Mouse (Mus musculus) retina, embryonic 14.5 days (tissue): ENCODE data around the gene Sox6.

Source experiments
- DNase-seq: peaks from one replicate; pipeline ENCODE4 v3.0.0-alpha.2; 2015; ENCODE audit warnings: low spot score

The Sox6 gene

GRCm38 (mm10) chr7:115985716-115986115 is 52.9 kb downstream of the Sox6 start:
- DNase-seq = no peak

DNA sequence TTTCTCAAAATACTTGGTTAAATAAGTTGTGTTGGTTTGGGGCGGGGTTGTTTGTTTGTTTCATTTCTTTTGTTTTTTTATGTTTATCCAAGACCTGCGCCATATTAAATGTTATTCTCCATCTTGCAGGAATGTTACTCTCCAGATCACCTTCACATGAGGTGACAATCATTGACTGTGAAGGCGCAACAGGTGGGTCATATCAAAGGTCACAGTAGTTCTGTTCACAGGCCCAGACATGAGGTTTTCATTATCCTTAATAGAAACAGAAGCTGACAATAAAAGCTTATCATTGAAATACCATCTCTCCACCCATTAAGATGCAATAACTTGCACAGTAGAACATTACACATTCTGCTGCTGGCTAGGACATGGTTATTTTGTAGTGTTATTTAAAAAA is 54.5 kb downstream of the Sox6 start:
- DNase-seq = no peak

DNA sequence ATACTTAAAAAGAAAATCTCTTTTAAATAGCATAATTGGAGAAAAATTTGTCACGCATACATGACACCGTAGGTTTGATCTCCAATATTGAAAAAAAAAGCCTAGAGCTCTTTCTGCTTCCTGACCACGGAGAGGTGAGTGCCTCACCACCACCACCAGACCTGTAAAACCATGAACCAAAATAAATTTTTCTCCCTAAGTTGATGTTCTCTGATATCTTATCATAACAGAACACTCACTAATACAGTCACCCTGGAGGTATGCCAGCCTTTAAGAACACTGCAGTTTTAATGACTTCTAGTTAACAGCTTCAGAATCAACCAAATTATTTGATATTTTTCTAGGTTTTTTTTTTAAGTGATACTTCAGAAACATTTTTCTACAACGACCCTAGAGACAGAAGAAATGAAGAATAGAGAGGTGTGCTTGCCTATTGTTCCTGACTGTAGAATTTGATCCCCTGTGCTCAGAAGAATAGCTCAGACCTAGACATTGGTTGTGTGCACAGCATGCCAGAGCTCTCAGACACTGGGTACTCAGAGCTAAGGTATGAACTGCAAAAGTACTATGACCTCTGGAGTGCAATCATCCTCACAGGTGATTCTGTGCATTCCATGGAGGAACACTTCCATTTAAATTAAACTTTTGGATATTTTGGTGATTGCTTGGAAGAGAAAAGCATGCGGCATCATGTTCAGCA is 58.6 kb downstream of the Sox6 start:
- DNase-seq = no peak

- no peak for DNase-seq
Measured at GRCm38 (mm10) chr7:115974518-115974917, 64.1 kb downstream of the Sox6 start.

DNA sequence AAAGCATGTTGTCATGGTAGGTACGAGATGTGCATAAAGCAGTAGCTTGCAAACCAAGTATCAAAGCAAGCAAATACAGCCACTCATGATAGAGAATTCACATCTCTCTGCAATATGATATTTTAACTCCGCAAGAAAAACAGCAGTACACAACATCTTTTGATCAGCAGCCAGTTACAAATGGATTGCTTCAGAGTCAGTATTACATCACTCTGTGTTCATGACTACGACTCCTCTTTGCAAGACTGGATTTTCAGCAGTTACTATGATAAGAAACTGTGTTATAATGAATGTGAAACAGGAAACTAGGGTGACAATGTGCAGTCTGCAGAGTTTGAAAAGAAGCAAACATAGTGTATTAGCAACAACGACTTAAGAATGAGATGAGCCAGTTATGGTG is 71.4 kb downstream of the Sox6 start:
- no peak for DNase-seq

- peak; percentile 6 for DNase-seq
Measured at GRCm38 (mm10) chr7:115966181-115966580, 72.4 kb downstream of the Sox6 start.

DNA sequence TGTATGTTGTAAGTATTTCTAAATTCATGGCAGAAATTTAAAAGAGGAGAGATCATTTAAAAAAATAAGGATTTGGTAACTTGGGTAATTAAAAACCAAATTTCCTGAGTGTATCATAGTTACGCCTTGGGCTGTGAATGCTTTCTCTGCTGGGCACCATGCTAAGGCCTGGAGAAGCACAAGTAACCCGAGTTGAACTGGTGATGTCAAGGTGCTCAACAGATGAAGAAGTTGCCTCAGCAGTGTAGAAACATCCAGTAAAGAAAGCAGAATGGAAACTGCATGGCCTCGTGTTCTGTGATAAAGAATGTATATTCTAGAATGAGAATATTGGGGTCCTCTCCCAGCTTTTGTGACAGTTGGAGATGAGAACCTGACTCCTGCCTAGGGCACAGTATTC is 85.5 kb downstream of the Sox6 start:
- no peak for DNase-seq

GRCm38 (mm10) chr7:115952235-115952634 is 86.4 kb downstream of the Sox6 start:
- DNase-seq = no peak

- no peak for DNase-seq
Measured at GRCm38 (mm10) chr7:115951689-115952088, 86.9 kb downstream of the Sox6 start.

GRCm38 (mm10) chr7:115947916-115948315 is 90.7 kb downstream of the Sox6 start:
- no peak for DNase-seq

- DNase-seq = no peak
Measured at GRCm38 (mm10) chr7:115946559-115946958, 92.0 kb downstream of the Sox6 start.

- no peak for DNase-seq
Measured at GRCm38 (mm10) chr7:115945516-115945915, 93.1 kb downstream of the Sox6 start.

DNA sequence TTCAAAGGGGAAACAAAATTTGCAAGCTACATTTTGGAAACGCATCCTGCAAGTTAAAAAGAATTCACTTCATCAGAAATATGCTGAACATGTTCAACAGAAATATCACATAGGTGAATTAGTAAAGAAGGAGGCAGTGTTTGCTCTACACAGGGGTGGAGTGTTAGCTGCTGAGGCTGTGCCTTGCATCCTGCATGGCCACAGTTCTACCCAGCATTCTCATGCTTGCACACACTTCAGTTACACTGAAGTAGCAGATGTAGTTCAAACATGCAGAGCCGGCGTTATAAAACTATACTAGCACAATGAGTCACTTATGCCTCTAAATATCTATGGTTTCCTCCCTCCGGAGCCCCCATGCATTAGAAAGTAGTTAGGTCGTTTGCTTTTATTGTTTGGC is 94.3 kb downstream of the Sox6 start:
- no peak for DNase-seq

GRCm38 (mm10) chr7:115941766-115942165 is 96.8 kb downstream of the Sox6 start:
- DNase-seq = peak; percentile 24

DNA sequence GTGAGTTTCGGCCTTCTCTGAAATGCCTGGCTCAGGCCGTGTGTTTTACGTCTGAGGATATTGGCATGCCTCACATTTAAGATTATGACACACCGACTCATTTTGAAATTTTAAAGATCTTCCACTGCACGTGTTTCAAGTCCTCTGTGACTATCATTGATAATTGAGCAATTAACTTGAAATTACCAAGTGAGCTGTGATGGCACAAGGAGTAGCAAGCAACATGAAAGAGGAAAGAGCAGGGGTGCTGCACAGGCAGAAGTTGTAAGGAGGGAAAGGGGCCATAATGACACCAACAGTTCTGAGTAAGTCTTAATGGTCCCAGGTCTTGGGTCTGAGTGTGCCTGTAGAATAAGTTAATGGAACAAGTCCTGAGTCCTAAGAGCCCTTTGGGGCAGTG is 99.3 kb downstream of the Sox6 start:
- no peak for DNase-seq

DNA sequence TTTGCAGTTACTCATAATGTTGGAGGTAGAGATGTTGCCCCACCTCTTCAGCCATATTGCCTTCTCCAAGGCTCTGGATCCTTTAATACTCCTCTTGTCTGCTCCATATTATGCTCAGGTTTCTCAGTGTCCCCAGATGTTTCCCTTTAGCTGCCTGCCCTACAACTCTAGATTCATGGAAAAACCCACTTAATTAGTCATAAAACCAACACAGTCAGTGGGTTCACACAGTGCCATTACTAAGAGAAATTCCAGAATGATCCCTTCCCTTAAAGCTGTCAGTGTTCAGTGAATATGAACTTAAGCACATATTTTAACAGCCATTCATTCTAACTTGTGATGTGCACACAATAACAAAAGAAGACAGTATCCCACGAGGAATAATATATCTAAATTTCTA is 101.7 kb downstream of the Sox6 start:
- no peak for DNase-seq

- no peak for DNase-seq
Measured at GRCm38 (mm10) chr7:115915338-115915737, 123.3 kb downstream of the Sox6 start.

GRCm38 (mm10) chr7:115910313-115910712 is 128.3 kb downstream of the Sox6 start:
- no peak for DNase-seq

- DNase-seq = peak; percentile 53
Measured at GRCm38 (mm10) chr7:115904798-115905207, 133.8 kb downstream of the Sox6 start.

- no peak for DNase-seq
Measured at GRCm38 (mm10) chr7:115903931-115904797, 134.4 kb downstream of the Sox6 start.

GRCm38 (mm10) chr7:115903368-115903767 is 135.2 kb downstream of the Sox6 start:
- DNase-seq = peak; percentile 36

- DNase-seq = no peak
Measured at GRCm38 (mm10) chr7:115895831-115896230, 142.8 kb downstream of the Sox6 start.

- DNase-seq = no peak
Measured at GRCm38 (mm10) chr7:115895028-115895671, 143.4 kb downstream of the Sox6 start.
